Mouse (Mus musculus) heart, embryonic 12.5 days (tissue): ENCODE data around the gene Ift22. TPM values are rescaled to one million over a fixed set of nuclear protein-coding genes. Genes with fewer than 3 reads are reported as not detected.

Experiments
- ATAC-seq: fragments of 200-750 bp; cut with Nextera tagmentation; 2 replicates; pipeline ENCODE4 v1.8.0; 2017; ENCODE audit warnings: moderate TSS enrichment, moderate library complexity; ENCODE audit not compliant: insufficient number of reproducible peaks, low FRiP score
- H3K27ac ChIP-seq: fragments of 300-500 bp; sonication (generic); 2 replicates; pipeline ENCODE4 v1.5.1; 2016; ENCODE audit warnings: mild to moderate bottlenecking, moderate library complexity; ENCODE audit not compliant: poor library complexity, severe bottlenecking
- H3K27me3 ChIP-seq: fragments of 300-500 bp; sonication (generic); replicated peaks from 2 replicates; pipeline ENCODE4 v1.6.1; 2016; ENCODE audit warnings: mild to moderate bottlenecking, moderate library complexity
- H3K36me3 ChIP-seq: fragments of 300-500 bp; sonication (generic); 2 replicates; pipeline ENCODE4 v1.6.1; 2016; ENCODE audit warnings: mild to moderate bottlenecking, moderate library complexity
- H3K4me1 ChIP-seq: fragments of 300-500 bp; sonication (generic); replicated peaks from 2 replicates; pipeline ENCODE4 v1.6.1; 2016; ENCODE audit warnings: mild to moderate bottlenecking
- H3K4me2 ChIP-seq: fragments of 300-500 bp; sonication (generic); 2 replicates; pipeline ENCODE4 v1.6.1; 2016; ENCODE audit warnings: mild to moderate bottlenecking, moderate library complexity
- H3K4me3 ChIP-seq: fragments of 300-500 bp; sonication (generic); 2 replicates; pipeline ENCODE4 v1.5.1; 2016; ENCODE audit warnings: mild to moderate bottlenecking
- H3K9ac ChIP-seq: fragments of 300-500 bp; sonication (generic); 2 replicates; pipeline ENCODE4 v1.6.1; 2016; ENCODE audit warnings: mild to moderate bottlenecking, moderate library complexity
- H3K9me3 ChIP-seq: fragments of 300-500 bp; sonication (generic); replicated peaks from 2 replicates; pipeline ENCODE4 v1.6.1; 2016; ENCODE audit warnings: mild to moderate bottlenecking, moderate library complexity
- WGBS: fragments of 180-500 bp; shearing (Covaris S2); methylation state at CpG from one replicate; pipeline ENCODE4 v1.1.7; 2016; 5-methylcytosine and 5-hydroxymethylcytosine counted together
- polyA plus RNA-seq: library from polyadenylated mRNA; unstranded; fragments of >200 nt; fragmentation: Nextera tagmentation; extraction: Ambion mirVana; gene quantifications from 2 replicates; pipeline ENCODE4 v1.2.1, GENCODE M21; 2016

The Ift22 gene
- polyA plus RNA-seq, 1 experiment from 2014 or later, result 36.9 TPM

DNA sequence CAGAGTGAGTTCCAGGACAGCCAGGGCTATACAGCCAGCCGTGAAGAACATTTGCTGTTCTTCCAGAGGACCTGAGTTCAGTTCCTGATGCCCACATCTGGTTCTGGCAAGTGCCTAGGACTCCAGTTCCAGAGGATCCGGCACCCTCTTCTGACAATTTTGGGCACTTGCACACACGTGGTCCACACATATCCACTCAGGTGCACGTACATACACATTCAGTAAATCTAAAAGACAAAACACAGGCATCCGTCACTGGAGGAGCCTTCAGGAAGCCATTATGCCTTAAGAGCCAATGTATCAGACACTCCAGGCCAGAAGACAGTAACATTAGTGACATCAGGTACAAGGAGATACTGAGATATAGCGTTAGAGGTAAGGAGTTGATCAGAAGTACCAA is 42.6 kb downstream of the Ift22 start:
- 84% methylated on average over 6 of the region's 6 CpGs for WGBS
- no peak for ATAC-seq
- no peak overlapping the region for H3K4me3 ChIP-seq
- no peaks in the 10 kb centered on the region for H3K9me3 ChIP-seq
- H3K27ac ChIP-seq, result no peak overlapping the region
- peaks cover 8% of the 10 kb centered on the region for H3K4me1 ChIP-seq
- 0 out of 2 replicates have a peak, but pooled peaks cover under 1% of the 10 kb centered on the region for H3K36me3 ChIP-seq
- no peaks in the 10 kb centered on the region for H3K27me3 ChIP-seq
- no peak overlapping the region for H3K9ac ChIP-seq
- no peak overlapping the region for H3K4me2 ChIP-seq

DNA sequence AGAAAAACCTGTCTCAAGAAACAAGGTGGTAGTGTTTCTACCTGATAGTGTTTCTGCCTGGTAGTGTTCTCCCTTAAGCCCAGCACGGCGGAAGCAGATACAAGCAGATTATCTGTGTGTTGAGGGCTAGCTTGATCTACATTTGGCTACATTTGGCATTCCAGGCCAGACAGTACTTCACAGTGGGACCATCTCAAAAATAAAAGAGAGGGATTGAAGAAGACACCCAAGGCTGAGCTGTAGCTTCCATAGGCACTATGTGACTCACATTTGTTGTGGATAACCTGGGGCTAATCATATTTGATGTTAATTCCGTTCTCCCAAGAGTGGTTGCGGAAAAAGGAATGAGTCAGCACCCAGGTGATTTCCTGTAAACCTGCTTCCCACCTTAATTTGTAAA is 44.2 kb downstream of the Ift22 start:
- H3K27me3 ChIP-seq, result no peaks in the 10 kb centered on the region
- ATAC-seq, result no peak
- peak overlapping the region; percentile 73; the same call in 1 of the 2 replicates for H3K4me2 ChIP-seq
- 66% methylated on average over 4 of the region's 4 CpGs for WGBS
- no peak overlapping the region for H3K27ac ChIP-seq
- peaks cover 9% of the 10 kb centered on the region; the same call in 1 of the 2 replicates for H3K36me3 ChIP-seq
- peaks cover 11% of the 10 kb centered on the region for H3K4me1 ChIP-seq
- no peak overlapping the region for H3K9ac ChIP-seq
- H3K9me3 ChIP-seq, result no peaks in the 10 kb centered on the region
- no peak overlapping the region for H3K4me3 ChIP-seq

DNA sequence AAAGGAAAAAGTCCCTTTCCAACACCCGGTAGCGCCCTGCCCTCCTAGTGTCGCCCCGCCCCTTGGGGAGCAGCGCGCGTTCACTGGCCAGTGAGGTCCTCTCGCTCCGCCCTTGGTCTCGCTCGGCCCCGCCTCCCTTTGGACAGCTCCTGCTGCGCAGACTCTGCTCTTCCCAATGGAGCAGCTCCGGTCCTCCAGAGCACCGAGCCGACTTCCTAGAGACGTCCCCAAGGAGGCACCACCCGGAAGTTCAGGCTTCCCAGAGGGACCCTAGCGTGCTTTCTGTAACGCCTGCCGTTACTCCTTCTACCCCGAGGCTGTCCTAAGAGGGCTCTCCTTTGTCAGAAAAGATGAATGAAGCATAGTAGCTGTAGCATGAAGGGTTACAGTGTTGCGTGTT is 45.1 kb downstream of the Ift22 start, which contains the start of gene Fis1:
Fis1 (plus strand) TSS at position 261 of the 400 bp plus-strand sequence.
- Histone ChIP-seq H3K27me3 (no peaks in the 10 kb centered on the region), H3K4me3 (peak within 1 kb of the TSS; percentile 82), H3K4me2 (peak within 1 kb of the TSS; percentile 73), H3K27ac (peak within 1 kb of the TSS; percentile 55; the same call in 1 of the 2 replicates), H3K9me3 (no peaks in the 10 kb centered on the region), H3K36me3 (peaks cover 13% of the 10 kb centered on the region; the same call in 1 of the 2 replicates), H3K4me1 (peaks cover 11% of the 10 kb centered on the region), H3K9ac (peak within 1 kb of the TSS; percentile 82)
- WGBS, result under 1% methylated on average over 23 of the region's 23 CpGs
- peak; percentile 98 for ATAC-seq

DNA sequence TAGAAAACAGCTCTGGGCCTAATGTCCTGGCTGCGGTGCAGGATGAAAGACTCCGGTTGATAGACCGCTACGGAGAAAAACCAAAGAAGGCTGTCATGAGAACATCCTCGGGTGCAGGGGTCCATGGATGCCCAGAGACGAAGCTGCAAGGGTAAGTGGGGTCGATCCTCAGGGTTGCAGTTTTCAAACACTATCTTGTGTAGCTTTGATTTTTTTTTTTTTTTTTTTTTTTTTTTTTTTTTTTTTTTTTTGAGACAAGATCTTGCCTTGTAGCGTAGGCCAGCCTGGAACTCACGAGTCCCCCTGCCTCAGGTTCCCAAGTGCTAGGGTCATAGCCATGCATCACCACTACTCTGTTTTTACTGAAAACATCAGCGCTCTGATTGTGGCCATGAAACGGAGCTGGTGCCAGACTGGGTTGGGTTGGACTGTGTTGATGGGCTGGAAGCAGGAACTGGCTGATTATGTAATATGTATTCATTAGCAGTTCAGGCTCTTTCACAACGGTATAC is 45.5 kb downstream of the Ift22 start:
- H3K36me3 ChIP-seq, result peaks cover 13% of the 10 kb centered on the region; the same call in 1 of the 2 replicates
- peak overlapping the region; percentile 82 for H3K4me3 ChIP-seq
- peak overlapping the region; percentile 73 for H3K4me2 ChIP-seq
- no peaks in the 10 kb centered on the region for H3K27me3 ChIP-seq
- peak overlapping the region; percentile 82 for H3K9ac ChIP-seq
- no peaks in the 10 kb centered on the region for H3K9me3 ChIP-seq
- 2% methylated on average over 12 of the region's 12 CpGs for WGBS
- ATAC-seq, result peak; percentile 47; the same call in 1 of the 2 replicates
- H3K27ac ChIP-seq, result peak overlapping the region; percentile 55; the same call in 1 of the 2 replicates
- H3K4me1 ChIP-seq, result peaks cover 11% of the 10 kb centered on the region

DNA sequence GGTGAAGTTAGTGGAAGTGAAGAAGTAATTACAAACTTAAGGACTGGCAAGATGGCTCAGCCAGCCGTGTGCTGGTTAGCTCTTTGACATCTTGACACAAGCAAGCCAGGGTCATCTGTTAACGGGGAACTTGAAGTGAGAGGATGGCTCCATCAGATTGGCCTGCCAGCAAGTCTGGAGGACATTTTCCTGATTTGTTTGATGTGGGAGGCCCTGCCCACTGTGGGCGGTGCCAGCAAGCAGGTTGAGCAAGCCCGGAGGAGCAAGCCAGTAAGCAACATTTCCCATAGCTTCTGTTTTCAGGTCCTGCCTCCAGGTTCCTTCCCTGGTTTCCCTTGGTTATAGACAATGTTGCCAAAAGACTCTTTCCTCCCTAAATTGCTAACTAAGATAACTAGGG is 47.7 kb downstream of the Ift22 start:
- WGBS, result 80% methylated on average over 4 of the region's 4 CpGs

DNA sequence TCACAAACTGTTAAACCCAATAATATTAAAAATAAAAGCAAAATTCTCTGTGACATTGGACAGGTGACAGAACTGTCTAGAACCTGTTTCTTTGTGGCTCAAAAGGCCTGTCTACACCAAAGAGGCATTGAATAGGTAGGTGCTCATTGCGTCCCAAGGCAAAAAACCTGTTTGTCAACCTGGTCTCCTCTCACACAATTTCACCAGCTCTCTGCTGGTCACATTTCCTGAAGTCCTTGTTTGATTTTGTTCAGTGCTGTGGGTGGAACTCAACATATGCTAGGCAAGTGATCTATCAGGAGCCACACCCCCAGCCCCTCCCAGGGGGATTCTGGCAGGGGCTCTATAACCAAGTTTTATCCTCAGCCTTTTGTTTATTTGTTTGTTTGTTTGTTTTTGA is 49.3 kb downstream of the Ift22 start:
- no peak overlapping the region for H3K4me3 ChIP-seq
- peaks cover 13% of the 10 kb centered on the region; the same call in 1 of the 2 replicates for H3K36me3 ChIP-seq
- no peak for ATAC-seq
- H3K27me3 ChIP-seq, result no peaks in the 10 kb centered on the region
- H3K9me3 ChIP-seq, result no peaks in the 10 kb centered on the region
- no peak overlapping the region for H3K9ac ChIP-seq
- no peak overlapping the region for H3K4me2 ChIP-seq
- peaks cover 15% of the 10 kb centered on the region for H3K4me1 ChIP-seq
- WGBS, result 89% methylated on average over 1 of the region's 1 CpGs
- H3K27ac ChIP-seq, result no peak overlapping the region

More for the DNA sequence above, 47.7 kb downstream of the Ift22 start:
- no peak for ATAC-seq
- Histone ChIP-seq H3K27me3 (no peaks in the 10 kb centered on the region), H3K4me3 (no peak overlapping the region), H3K9ac (no peak overlapping the region), H3K36me3 (peaks cover 13% of the 10 kb centered on the region; the same call in 1 of the 2 replicates), H3K9me3 (no peaks in the 10 kb centered on the region), H3K4me2 (no peak overlapping the region), H3K4me1 (peaks cover 11% of the 10 kb centered on the region), H3K27ac (no peak overlapping the region)

DNA sequence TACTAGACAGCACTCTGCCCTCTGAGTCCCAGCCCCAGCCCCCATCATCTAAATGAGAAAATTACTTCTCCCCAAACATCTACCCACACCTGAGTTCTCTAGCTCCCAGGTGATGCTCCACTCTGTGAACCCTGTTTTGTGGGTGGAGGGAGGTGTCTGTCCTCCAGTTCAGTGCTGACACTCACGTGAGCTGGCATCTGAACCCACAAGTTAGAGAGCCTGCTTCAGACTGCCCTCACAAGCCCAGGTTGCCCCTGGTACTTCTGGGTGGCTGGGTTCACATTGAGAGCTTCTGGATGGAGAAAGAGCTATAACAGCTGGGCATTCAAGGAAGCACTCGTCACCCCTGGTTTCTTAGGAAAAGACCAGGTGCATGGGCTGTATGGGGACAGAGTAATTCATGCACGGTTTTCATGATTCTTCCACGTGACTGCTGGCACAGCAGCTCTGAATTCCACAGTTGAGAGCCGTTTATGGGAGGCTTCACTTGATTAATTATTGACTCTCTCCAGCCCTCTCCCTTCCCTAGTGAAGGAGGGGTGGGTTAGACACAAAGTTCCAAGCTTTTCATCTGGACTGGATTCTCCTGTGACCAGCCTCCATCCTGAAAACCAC is 51.1 kb downstream of the Ift22 start:
- WGBS, result 82% methylated on average over 5 of the region's 5 CpGs
- Histone ChIP-seq H3K27me3 (no peaks in the 10 kb centered on the region), H3K4me3 (no peak overlapping the region), H3K9me3 (no peaks in the 10 kb centered on the region), H3K4me1 (peaks cover 16% of the 10 kb centered on the region), H3K36me3 (peaks cover 25% of the 10 kb centered on the region), H3K4me2 (no peak overlapping the region), H3K27ac (no peak overlapping the region), H3K9ac (no peak overlapping the region)
- ATAC-seq, result no peak

DNA sequence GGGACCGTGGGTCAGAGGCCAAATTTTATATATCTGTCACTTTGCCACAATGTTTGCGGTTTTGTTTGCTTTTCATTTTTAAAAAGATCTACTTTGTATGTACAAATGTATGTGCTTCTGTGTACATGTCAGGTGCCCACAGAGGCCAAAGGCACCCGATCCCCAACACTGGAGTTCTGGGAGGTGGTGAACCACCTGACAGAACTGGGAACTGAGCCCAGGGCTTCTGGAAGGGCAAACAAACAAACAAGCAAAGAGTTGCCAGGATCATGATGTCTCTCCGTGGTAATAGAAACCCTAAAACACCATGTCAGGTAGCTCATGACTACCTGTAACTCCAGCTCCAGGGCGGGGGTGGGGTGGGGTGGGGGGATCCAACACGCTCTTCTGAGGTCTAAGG is 52.1 kb downstream of the Ift22 start:
- ATAC-seq, result no peak
- no peak overlapping the region for H3K9ac ChIP-seq
- H3K4me1 ChIP-seq, result peaks cover 18% of the 10 kb centered on the region
- no peaks in the 10 kb centered on the region for H3K9me3 ChIP-seq
- no peak overlapping the region for H3K4me3 ChIP-seq
- peaks cover 35% of the 10 kb centered on the region for H3K36me3 ChIP-seq
- 90% methylated on average over 6 of the region's 6 CpGs for WGBS
- H3K27ac ChIP-seq, result no peak overlapping the region
- H3K4me2 ChIP-seq, result no peak overlapping the region
- H3K27me3 ChIP-seq, result no peaks in the 10 kb centered on the region

DNA sequence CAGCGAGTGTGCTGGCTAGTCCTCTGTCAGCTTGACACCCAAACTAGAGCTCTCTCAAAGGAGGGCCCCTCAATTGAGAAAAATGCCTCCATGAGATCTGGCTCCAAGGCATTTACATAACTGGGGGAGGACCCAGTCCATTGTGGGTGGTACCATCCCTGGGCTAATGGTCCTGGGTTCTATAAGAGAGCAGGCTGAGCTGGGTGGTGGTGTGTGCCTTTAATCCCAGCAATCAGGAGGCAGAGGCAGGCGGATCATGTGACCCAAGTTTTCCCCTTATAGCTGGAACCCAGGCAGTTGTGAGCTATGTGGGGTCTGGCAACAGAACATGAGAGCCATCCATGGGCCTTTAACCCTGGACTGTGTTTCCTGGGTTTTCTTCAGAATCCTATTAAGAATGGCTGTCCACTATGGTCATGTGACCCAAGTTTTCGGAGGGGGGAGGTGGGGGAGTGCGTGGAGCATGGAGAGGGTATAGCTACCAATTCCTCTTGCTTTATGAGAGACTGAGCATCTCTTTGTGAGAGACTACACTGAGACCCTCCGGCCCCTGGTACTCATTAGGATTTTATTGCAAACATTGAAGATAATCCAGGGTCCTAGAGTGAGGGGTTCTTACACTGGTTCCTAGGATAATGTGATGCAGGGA is 53.5 kb downstream of the Ift22 start:
- peak overlapping the region; percentile 68 for H3K4me3 ChIP-seq
- no peaks in the 10 kb centered on the region for H3K27me3 ChIP-seq
- H3K4me2 ChIP-seq, result peak overlapping the region; percentile 78
- peaks cover 45% of the 10 kb centered on the region for H3K36me3 ChIP-seq
- H3K9me3 ChIP-seq, result no peaks in the 10 kb centered on the region
- ATAC-seq, result no peak
- H3K27ac ChIP-seq, result peak overlapping the region; percentile 83
- peaks cover 29% of the 10 kb centered on the region for H3K4me1 ChIP-seq
- WGBS, result 27% methylated on average over 5 of the region's 5 CpGs
- peak overlapping the region; percentile 76 for H3K9ac ChIP-seq

DNA sequence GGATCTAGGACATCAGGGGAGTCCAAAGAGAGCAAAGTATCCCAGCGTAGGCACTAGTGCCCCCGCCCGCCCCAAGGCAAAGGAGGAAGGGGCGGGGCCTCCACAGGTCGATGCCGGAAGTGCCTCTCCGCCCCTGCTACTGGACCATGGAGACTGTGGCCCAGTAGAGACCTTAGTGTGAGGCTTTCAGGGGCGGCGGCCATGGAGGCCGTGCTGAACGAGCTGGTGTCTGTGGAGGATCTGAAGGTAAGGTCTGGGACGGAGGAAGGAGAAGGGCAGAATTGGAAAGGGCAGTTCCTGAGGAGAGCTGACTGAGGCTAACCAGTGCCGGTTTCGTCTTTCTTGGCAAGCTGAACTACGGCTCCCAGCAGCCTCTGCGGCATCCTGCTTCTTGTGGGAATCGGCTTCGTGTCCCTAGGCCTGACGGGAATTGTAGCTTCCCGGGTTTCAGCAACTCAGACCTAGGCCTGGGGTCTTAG is 54.1 kb downstream of the Ift22 start:
- H3K4me2 ChIP-seq, result peak overlapping the region; percentile 78
- ATAC-seq, result peak; percentile 89
- WGBS, result under 1% methylated on average over 20 of the region's 20 CpGs
- no peaks in the 10 kb centered on the region for H3K27me3 ChIP-seq
- peaks cover 41% of the 10 kb centered on the region for H3K36me3 ChIP-seq
- peak overlapping the region; percentile 83 for H3K27ac ChIP-seq
- H3K9me3 ChIP-seq, result no peaks in the 10 kb centered on the region
- peak overlapping the region; percentile 68 for H3K4me3 ChIP-seq
- H3K4me1 ChIP-seq, result peaks cover 34% of the 10 kb centered on the region
- peak overlapping the region; percentile 76 for H3K9ac ChIP-seq

DNA sequence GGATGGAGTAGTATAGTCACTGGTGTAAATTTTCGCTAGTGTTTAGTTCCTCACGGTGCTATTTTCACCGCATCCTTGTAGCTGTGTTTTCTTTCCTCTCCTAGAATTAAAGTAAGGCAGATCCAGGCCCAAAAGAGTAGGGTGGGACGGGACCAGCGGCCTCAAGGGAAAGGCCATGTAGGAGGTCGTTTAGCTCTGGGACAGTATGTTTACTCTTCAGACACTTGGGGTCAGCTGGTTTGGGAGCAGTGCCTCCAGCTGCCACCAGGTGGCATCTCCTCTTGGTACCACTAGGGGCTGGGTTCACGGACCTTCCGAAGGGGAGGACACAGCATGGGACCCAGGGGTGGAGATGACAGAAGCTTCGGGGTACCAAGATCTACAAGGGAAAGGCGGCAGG is 54.6 kb downstream of the Ift22 start:
- ATAC-seq, result peak; percentile 75
- Histone ChIP-seq H3K4me2 (peak overlapping the region; percentile 78), H3K4me1 (peaks cover 39% of the 10 kb centered on the region), H3K27ac (peak overlapping the region; percentile 83), H3K9me3 (no peaks in the 10 kb centered on the region), H3K4me3 (peak overlapping the region; percentile 68), H3K36me3 (peaks cover 38% of the 10 kb centered on the region), H3K9ac (peak overlapping the region; percentile 76), H3K27me3 (no peaks in the 10 kb centered on the region)
- WGBS, result under 1% methylated on average over 10 of the region's 10 CpGs
